Mouse (Mus musculus): ENCODE measurements at regions not wholly inside any gene's neighbourhood (a gene's known extent, or its start where the extent isn't known, plus 50 kb on each side); places are given as distances from the start of the nearest gene placed in this dataset.
"Not testable (repeated sequence)": the region's sequence is repeated elsewhere in the genome, so short reads cannot be mapped to it uniquely, and the experiment has no call there.

DNA sequence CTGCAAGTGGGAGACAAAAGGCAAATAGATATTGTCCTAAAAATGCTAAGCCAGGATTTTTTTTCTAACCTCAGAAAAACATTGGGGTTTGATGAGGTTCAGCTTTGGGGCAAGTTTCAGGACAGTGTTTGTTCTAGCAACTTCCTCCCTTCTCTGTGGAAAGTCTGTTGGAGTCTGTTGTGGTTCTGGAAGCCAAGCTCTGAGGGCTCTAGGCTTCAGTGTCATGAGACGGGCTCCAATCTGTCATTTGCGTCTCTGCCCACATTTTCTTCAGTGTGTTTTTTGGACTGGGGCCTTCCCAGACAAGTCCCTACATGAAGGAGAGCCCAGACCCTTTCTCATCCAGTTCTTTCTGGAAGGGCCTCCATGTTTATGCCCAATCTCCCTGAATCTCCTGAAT is 90.6 kb upstream of the Slc25a13 start:
- H3K36me3 ChIP-seq (ENCODE audit: control insufficient read depth, insufficient read depth, low read length), result no peaks in the 10 kb centered on the region
- no peak overlapping the region for H3K9ac ChIP-seq (ENCODE audit: low read length)
- no peak overlapping the region for H3K4me2 ChIP-seq (ENCODE audit: low read length)
- no peaks in the 10 kb centered on the region for H3K9me3 ChIP-seq (ENCODE audit: control insufficient read depth, low read length)
- H3K27ac ChIP-seq (replicated peaks in 1 of 2; ENCODE audit: control insufficient read depth in 1 of 2, insufficient read depth in 1 of 2, low read depth in 2 of 2, low read length in 2 of 2), result no peak overlapping the region
- peaks cover 0 to 2% of the 10 kb centered on the region in 2 experiments; a peak in 1 of 4 replicates for H3K4me1 ChIP-seq (ENCODE audit: control insufficient read depth in 2 of 2, insufficient read depth in 2 of 2, low read length in 2 of 2)
- ATAC-seq (ENCODE audit: insufficient number of reproducible peaks, insufficient read depth, low FRiP score, low read depth), result no peak
- no peak overlapping the region for H3K4me3 ChIP-seq (ENCODE audit: control insufficient read depth in 1 of 2, insufficient read depth in 1 of 2, low read depth in 1 of 2, low read length in 2 of 2)
- WGBS, result 70% methylated on average over 2 of the region's 2 CpGs
- no peaks in the 10 kb centered on the region for H3K27me3 ChIP-seq (ENCODE audit: control insufficient read depth, insufficient read depth, low read length)

DNA sequence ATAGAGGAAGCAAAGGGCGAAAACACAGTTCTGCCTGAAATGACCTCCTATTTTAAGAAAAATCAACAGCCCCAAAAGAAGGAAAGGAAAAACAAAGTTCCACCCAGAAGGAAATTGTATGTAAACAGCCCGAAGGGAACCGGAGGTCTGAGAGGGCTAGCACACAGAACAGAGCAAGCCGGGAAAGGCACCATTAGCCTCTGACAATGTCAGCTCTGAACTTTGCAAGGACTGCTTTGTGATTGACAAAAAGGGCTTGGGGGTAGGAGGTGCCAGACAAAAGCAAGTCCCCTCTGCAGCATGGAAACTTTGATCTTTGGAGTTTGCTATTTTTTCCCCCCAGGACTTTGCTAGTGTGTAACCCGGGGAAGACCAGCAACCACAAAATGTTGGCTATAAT is 86.8 kb upstream of the Slc25a13 start:
- Histone ChIP-seq H3K27me3 (ENCODE audit: control insufficient read depth, insufficient read depth, low read length) (no peaks in the 10 kb centered on the region), H3K4me3 (ENCODE audit: control insufficient read depth in 1 of 2, insufficient read depth in 1 of 2, low read depth in 1 of 2, low read length in 2 of 2) (no peak overlapping the region), H3K4me1 (ENCODE audit: control insufficient read depth in 2 of 2, insufficient read depth in 2 of 2, low read length in 2 of 2) (peaks cover 6 to 20% of the 10 kb centered on the region in 2 experiments), H3K27ac (replicated peaks in 1 of 2; ENCODE audit: control insufficient read depth in 1 of 2, insufficient read depth in 1 of 2, low read depth in 2 of 2, low read length in 2 of 2) (no peak overlapping the region), H3K4me2 (ENCODE audit: low read length) (no peak overlapping the region), H3K9ac (ENCODE audit: low read length) (no peak overlapping the region), H3K9me3 (ENCODE audit: control insufficient read depth, low read length) (no peaks in the 10 kb centered on the region), H3K36me3 (ENCODE audit: control insufficient read depth, insufficient read depth, low read length) (no peaks in the 10 kb centered on the region)
- no peak for ATAC-seq (ENCODE audit: insufficient number of reproducible peaks, insufficient read depth, low FRiP score, low read depth)
- WGBS, result 38% methylated on average over 5 of the region's 5 CpGs

DNA sequence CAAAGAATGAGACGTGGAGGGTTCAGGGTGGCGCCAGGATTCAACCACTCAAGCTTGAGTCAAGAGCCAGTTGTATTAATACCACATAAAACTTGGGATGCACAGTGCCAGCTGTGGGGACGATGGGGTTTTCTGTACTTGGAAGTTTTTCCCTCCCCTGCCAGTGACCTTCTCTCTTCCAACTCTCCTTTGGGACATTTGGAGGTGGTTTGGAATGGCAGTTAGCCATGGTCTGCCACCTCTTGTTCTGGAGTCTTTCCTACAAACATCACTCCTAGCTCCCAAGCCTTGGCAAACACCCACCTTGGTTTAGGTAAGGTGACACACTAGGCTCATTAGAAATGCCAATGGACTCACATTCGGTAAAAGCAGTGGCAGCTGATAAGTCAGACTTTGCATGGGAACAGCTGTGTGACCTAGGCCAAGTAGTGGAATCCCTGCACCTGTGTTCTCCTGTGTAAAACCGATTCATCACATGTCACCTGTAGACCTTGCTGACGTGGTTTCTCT is 84.1 kb upstream of the Slc25a13 start:
- Histone ChIP-seq H3K9me3 (ENCODE audit: control insufficient read depth, low read length) (no peaks in the 10 kb centered on the region), H3K4me2 (ENCODE audit: low read length) (no peak overlapping the region), H3K4me1 (ENCODE audit: control insufficient read depth in 2 of 2, insufficient read depth in 2 of 2, low read length in 2 of 2) (peaks cover 11 to 25% of the 10 kb centered on the region in 2 experiments), H3K9ac (ENCODE audit: low read length) (no peak overlapping the region), H3K36me3 (ENCODE audit: control insufficient read depth, insufficient read depth, low read length) (no peaks in the 10 kb centered on the region), H3K4me3 (ENCODE audit: control insufficient read depth in 1 of 2, insufficient read depth in 1 of 2, low read depth in 1 of 2, low read length in 2 of 2) (no peak overlapping the region), H3K27me3 (ENCODE audit: control insufficient read depth, insufficient read depth, low read length) (no peaks in the 10 kb centered on the region), H3K27ac (replicated peaks in 1 of 2; ENCODE audit: control insufficient read depth in 1 of 2, insufficient read depth in 1 of 2, low read depth in 2 of 2, low read length in 2 of 2) (no peak overlapping the region)
- ATAC-seq (ENCODE audit: insufficient number of reproducible peaks, insufficient read depth, low FRiP score, low read depth), result no peak
- WGBS, result 80% methylated on average over 6 of the region's 6 CpGs

DNA sequence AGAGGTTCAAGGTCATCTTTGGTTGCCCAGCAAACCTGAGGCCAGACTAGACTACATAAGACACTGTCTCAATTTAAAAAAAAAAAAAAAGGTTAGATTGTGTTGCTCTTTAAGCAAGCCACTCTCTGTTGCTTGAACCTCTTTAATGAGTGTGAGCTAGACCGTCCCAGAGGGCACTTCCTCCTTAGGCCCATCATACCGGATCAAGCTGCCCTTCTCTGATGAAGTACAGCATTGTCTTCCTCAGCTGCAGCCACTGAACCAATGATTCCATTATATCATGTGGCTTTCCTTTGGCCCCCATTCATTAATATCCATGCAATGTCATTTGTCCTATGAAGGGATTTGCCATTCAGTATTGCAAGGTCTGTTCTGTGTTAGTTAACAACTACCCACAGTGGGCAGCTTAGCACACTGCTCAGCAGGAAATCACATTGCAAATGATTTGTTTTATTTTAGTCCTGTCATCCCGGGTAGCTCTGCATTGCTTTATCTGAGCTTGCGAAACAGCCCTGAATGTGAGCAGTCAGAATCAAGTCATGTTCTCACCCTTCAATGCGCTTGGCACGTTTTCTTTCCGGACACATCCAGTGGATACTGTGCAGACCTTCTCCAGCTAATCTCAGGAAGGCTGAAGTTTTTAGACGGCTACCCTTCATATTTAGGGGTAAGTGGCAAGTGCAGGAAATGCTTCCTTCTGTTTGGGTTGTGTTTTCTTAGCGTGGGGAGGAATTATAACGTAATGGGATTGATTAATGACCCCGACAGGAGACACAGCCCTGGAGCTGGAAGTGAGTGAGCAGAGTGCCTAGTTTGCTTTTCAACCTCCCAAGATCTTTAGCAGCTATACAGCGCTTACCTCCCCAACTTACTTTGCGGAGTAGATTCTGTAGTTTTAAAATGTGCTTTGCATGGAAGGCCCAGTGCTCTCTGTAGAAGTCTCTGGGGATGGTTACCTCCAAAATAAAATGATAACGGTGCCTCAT is 82.2 kb upstream of the Slc25a13 start:
- Histone ChIP-seq H3K9ac (ENCODE audit: low read length) (peak overlapping the region; percentile 18; the same call in 1 of the 2 replicates), H3K4me2 (ENCODE audit: low read length) (peak overlapping the region; percentile 51), H3K9me3 (ENCODE audit: control insufficient read depth, low read length) (no peaks in the 10 kb centered on the region), H3K4me1 (ENCODE audit: control insufficient read depth in 2 of 2, insufficient read depth in 2 of 2, low read length in 2 of 2) (peaks cover 11 to 25% of the 10 kb centered on the region in 2 experiments), H3K27me3 (ENCODE audit: control insufficient read depth, insufficient read depth, low read length) (no peaks in the 10 kb centered on the region), H3K27ac (replicated peaks in 1 of 2; ENCODE audit: control insufficient read depth in 1 of 2, insufficient read depth in 1 of 2, low read depth in 2 of 2, low read length in 2 of 2) (peak overlapping the region; percentile 75 to 89), H3K36me3 (ENCODE audit: control insufficient read depth, insufficient read depth, low read length) (no peaks in the 10 kb centered on the region), H3K4me3 (ENCODE audit: control insufficient read depth in 1 of 2, insufficient read depth in 1 of 2, low read depth in 1 of 2, low read length in 2 of 2) (no peak overlapping the region)
- peak; percentile 91 for ATAC-seq (ENCODE audit: insufficient number of reproducible peaks, insufficient read depth, low FRiP score, low read depth)
- 20% methylated on average over 14 of the region's 14 CpGs for WGBS

DNA sequence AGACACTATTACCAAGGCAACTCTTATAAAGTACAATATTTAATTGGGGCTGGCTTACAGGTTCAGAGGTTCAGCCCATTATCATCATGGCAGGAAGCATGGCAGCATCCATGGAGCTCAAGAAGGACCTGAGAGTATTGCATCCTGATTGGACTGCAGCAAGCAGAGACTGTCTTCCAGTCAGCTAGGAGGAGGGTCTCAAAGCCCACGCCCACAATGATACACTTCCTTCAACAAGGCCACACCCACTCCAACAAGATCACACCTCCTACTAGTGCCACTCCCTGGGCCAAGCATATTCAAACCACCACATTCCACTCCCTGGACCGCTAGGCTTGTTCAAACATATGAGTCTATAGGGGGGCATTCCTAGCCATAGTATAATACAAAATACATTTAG is 78.6 kb upstream of the Slc25a13 start:
- H3K27ac ChIP-seq (replicated peaks in 1 of 2; ENCODE audit: control insufficient read depth in 1 of 2, insufficient read depth in 1 of 2, low read depth in 2 of 2, low read length in 2 of 2); H3K9me3 ChIP-seq (ENCODE audit: control insufficient read depth, low read length); H3K9ac ChIP-seq (ENCODE audit: low read length); H3K36me3 ChIP-seq (ENCODE audit: control insufficient read depth, insufficient read depth, low read length); ATAC-seq (ENCODE audit: insufficient number of reproducible peaks, insufficient read depth, low FRiP score, low read depth); H3K4me3 ChIP-seq (ENCODE audit: control insufficient read depth in 1 of 2, insufficient read depth in 1 of 2, low read depth in 1 of 2, low read length in 2 of 2); H3K27me3 ChIP-seq (ENCODE audit: control insufficient read depth, insufficient read depth, low read length); H3K4me2 ChIP-seq (ENCODE audit: low read length): not testable (repeated sequence)
- H3K4me1 ChIP-seq (ENCODE audit: control insufficient read depth in 2 of 2, insufficient read depth in 2 of 2, low read length in 2 of 2), result peaks cover 14 to 28% of the 10 kb centered on the region in 2 experiments
- 79% methylated on average over 2 of the region's 2 CpGs for WGBS

DNA sequence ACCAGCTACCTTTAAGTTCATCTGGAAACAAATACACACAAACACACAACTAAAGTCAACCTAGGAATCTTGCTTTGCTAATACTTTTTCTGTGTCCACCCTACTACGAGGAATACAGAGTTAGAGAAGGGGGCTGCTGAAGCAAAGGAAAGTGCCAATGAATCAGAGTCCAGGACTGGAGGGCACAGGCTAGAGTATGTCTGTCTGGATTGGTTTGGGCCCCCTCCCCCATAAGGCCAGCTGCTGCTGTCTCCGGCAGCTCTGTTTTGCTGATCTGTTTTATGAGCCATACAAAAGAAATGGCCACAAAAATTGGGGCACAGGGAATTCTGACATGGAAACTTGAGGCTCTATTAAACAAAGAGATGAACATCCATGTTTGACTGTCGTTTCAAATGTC is 74.8 kb upstream of the Slc25a13 start:
- Histone ChIP-seq H3K9me3 (ENCODE audit: control insufficient read depth, low read length) (no peaks in the 10 kb centered on the region), H3K9ac (ENCODE audit: low read length) (no peak overlapping the region), H3K27ac (replicated peaks in 1 of 2; ENCODE audit: control insufficient read depth in 1 of 2, insufficient read depth in 1 of 2, low read depth in 2 of 2, low read length in 2 of 2) (no peak overlapping the region), H3K36me3 (ENCODE audit: control insufficient read depth, insufficient read depth, low read length) (no peaks in the 10 kb centered on the region), H3K27me3 (ENCODE audit: control insufficient read depth, insufficient read depth, low read length) (no peaks in the 10 kb centered on the region), H3K4me2 (ENCODE audit: low read length) (no peak overlapping the region), H3K4me1 (ENCODE audit: control insufficient read depth in 2 of 2, insufficient read depth in 2 of 2, low read length in 2 of 2) (peaks cover 7 to 12% of the 10 kb centered on the region in 2 experiments; a peak in 2 of 4 replicates), H3K4me3 (ENCODE audit: control insufficient read depth in 1 of 2, insufficient read depth in 1 of 2, low read depth in 1 of 2, low read length in 2 of 2) (no peak overlapping the region)
- ATAC-seq (ENCODE audit: insufficient number of reproducible peaks, insufficient read depth, low FRiP score, low read depth), result no peak
- 78% methylated on average over 3 of the region's 3 CpGs for WGBS

DNA sequence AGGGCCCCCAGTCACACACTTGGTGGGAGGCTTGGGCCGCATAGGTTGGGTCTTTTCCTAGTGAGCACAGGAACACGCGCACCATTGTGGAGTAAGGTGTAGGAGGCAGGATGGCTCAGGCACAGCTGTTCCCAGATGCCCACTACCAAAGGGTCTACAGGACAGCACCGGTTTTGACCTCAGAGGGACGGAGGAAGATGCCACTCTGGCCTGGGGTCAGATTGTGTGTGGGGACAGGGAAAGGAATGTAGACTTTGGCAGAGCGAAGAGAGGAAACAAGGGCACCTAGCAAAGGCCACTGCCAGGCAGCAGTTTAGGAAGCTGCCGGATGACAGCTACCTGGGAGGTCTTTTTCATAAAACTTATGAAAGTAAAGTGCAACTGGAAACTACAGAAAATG is 73.5 kb upstream of the Slc25a13 start:
- H3K4me1 ChIP-seq (ENCODE audit: control insufficient read depth in 2 of 2, insufficient read depth in 2 of 2, low read length in 2 of 2), result peaks cover 7 to 12% of the 10 kb centered on the region in 2 experiments; a peak in 2 of 4 replicates
- no peaks in the 10 kb centered on the region for H3K27me3 ChIP-seq (ENCODE audit: control insufficient read depth, insufficient read depth, low read length)
- no peaks in the 10 kb centered on the region for H3K36me3 ChIP-seq (ENCODE audit: control insufficient read depth, insufficient read depth, low read length)
- H3K9ac ChIP-seq (ENCODE audit: low read length), result no peak overlapping the region
- no peak overlapping the region for H3K27ac ChIP-seq (replicated peaks in 1 of 2; ENCODE audit: control insufficient read depth in 1 of 2, insufficient read depth in 1 of 2, low read depth in 2 of 2, low read length in 2 of 2)
- H3K4me3 ChIP-seq (ENCODE audit: control insufficient read depth in 1 of 2, insufficient read depth in 1 of 2, low read depth in 1 of 2, low read length in 2 of 2), result no peak overlapping the region
- no peak for ATAC-seq (ENCODE audit: insufficient number of reproducible peaks, insufficient read depth, low FRiP score, low read depth)
- no peak overlapping the region for H3K4me2 ChIP-seq (ENCODE audit: low read length)
- WGBS, result 81% methylated on average over 7 of the region's 7 CpGs
- no peaks in the 10 kb centered on the region for H3K9me3 ChIP-seq (ENCODE audit: control insufficient read depth, low read length)
